Mouse (Mus musculus) CD4-positive, CD25-positive, alpha-beta regulatory T cell, adult 2 months (primary cell): ENCODE measurements around the gene Plppr1.

Source experiments
- DNase-seq: peaks from one replicate; pipeline ENCODE4 v3.0.0-alpha.2; 2012; ENCODE audit warnings: low read depth, low spot score

Plppr1 gene

DNA sequence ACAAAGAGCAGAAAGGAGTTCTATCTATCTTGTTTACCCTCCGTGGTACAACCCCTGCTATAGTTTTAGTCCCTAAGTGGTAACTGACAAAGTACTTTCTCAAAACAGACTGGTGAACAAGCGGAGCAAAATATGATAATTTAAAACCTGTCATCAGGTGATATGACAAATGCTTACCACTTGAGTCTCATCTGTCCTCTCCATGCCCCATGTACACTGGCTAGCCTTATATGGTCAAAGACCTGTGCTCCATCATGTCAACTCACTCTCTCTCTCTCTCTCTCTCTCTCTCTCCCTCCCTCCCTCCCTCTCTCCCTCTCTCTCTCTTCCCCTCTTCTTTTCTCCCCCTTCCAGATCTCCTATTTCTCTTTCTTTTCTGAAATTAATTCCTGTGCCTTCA is 59.8 kb downstream of the Plppr1 start:
- no peak for DNase-seq

GRCm38 (mm10) chr4:49144798-49145197 is 85.7 kb downstream of the Plppr1 start:
- DNase-seq = no peak

DNA sequence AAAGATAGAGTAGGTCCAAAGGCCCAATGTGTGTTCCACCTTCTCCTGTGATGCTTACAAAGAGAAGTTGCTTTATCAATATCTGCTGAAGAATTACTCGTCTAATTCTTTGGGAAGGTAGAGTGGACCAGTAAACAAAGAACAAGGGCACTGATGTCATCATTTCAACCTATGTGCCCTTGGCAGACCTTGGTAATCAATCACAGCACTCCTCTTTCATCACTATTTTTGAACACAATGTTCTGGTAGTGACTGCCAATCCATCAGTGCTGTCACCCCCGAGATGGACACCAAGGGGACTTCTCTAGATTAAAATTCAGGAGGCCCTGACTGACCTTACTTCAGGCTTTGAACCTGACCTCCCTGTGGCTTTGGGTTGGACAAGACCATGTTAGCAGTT is 89.7 kb downstream of the Plppr1 start:
- DNase-seq = no peak

DNA sequence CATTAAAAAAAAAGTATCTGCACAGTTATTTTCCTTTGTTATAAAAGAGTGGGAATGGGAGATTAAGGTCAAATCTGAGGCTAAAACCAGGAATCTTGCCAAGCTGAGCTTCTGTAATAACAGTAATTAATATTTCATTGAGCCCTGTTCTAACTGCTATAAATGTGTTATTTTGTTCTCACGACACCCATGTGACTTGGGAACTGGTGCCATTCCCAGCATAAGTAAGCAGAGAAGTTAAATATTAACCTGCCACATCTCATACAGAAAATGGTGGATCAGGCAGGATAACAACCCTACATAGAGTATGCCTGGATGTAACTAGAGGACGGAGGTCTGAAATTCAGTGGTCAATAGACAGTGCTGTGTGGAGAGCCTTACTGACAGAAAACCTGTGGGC is 90.2 kb downstream of the Plppr1 start:
- DNase-seq = no peak

GRCm38 (mm10) chr4:49153849-49154248 is 94.8 kb downstream of the Plppr1 start:
- no peak for DNase-seq

DNA sequence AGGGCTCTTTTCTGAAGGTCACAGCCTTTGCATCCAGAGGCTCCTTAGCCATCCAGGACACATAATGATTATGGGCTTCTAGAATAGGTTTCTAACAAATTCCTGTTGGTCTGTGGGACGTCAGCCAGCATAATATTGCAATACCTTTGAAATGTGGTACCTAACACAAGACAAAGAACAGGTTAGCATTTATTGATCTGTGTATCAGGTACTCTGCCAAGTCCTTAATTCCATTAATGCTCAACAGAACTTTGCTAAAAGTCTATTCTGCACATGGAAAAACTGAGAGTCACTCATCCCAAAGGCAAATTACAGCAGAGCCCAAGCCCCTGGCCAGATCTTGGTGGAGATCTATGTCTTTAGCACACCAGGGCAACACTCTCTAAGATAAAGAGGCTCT is 97.7 kb downstream of the Plppr1 start:
- no peak for DNase-seq

DNA sequence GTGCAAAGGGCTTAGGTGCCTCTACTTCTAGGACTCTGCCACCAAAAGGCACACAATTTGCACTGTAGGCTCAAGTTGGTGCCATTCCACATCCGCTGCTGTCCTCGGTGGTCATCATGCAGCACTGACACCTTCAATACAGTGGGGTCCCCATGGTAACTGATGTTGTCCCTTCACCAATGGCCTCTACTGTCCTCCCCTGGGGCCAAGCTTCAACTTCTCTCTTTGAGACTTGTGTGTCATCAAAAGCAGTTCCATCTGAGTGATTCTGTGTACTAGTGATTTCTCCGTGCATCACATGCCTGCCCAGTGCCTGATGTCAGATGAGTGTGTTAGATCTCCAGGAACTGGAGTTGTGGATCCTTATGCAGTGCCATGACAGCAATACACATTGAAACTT is 104.2 kb downstream of the Plppr1 start:
- DNase-seq = no peak

GRCm38 (mm10) chr4:49166391-49166790 is 107.3 kb downstream of the Plppr1 start:
- DNase-seq = no peak

- DNase-seq = no peak
Observed at GRCm38 (mm10) chr4:49167030-49167429, 108.0 kb downstream of the Plppr1 start.

- DNase-seq = no peak
Observed at GRCm38 (mm10) chr4:49169498-49169897, 110.4 kb downstream of the Plppr1 start.

DNA sequence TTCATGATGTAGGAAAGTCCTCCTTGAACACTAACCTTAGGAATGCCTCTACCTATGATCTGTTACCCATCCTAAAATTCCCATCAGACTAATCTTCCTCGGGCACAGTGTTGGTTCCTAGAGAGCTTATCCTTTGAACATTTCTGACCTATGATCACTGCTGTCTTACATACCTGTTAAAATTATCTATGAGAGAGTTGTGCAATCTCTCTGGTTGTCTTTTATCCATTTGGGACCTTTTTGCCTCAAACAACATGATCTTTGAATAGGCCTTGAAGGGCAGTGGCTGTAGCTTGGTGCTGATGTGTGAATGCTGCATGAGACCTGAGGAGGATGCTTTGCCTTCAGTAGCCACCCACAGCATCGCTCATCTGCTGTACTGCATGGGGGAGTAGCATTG is 119.0 kb downstream of the Plppr1 start:
- no peak for DNase-seq

- DNase-seq = no peak
Observed at GRCm38 (mm10) chr4:49178891-49179290, 119.8 kb downstream of the Plppr1 start.

GRCm38 (mm10) chr4:49179471-49180181 is 120.6 kb downstream of the Plppr1 start:
- DNase-seq = no peak

GRCm38 (mm10) chr4:49189991-49190526 is 131.0 kb downstream of the Plppr1 start:
- no peak for DNase-seq

DNA sequence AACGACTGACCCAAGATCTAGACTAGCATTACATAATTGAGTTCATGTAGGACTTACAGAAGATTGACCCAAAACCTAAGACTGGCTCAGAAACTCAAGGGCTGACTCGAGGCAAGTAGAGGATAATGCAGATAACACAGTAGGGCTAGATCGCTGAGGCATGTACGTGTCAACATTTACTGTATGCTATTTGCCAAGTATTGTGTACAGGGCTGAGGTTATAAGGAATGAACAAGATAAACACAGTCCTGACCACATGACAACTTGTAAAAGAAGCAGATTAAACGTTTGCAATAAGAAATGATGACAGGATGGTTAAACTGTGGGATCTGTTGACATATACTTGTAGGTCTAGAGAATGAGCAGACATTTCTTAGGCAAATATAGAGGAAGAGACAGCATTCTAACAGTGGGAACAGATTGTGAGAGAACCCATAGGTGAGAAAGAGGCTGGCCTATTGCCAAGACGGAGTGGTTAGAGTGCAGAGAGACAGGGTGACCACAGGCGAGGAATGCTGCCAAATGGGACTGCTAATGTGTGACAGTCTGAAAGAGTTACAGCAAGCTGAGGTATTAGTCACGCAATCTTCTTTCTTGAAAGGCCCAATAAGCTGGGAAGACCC is 138.2 kb downstream of the Plppr1 start:
- no peak for DNase-seq

DNA sequence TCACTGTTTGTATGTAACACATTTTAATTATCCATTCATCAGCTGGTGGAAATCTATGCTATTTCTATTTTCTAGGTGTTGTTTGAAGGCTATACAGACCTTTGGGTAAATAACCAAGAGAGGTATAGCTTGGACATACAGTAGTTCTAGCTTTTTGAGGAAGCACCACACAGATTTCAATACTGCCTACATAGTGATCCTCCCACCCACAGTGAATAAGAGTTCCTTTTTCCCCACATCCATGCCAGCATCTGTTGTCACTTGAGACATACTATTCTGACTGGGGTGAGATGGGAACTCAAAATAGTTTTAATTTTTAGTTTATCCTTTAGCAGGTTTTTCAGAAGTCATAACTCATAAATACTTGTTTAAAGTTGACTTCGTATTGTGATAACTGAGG is 151.4 kb downstream of the Plppr1 start:
- DNase-seq = no peak

DNA sequence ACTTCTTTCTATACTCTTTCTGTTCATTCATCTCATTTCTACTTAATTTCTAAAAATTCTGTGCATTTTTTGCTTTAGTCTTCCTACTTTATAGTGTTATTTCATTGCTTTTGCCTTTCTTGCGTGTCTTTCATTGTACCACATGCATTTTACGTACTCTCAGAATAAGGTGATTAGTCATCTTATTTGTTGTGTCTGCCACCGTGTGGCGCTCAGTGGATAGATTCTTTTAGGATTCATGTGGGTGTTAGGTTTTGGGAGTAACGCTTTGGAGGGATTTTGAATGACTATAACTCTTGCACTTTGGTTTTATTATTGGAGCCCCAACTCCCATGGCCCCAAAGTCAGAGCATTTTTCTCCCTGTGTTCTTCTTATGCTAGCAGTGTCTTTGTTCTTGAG is 152.5 kb downstream of the Plppr1 start:
- DNase-seq = no peak

DNA sequence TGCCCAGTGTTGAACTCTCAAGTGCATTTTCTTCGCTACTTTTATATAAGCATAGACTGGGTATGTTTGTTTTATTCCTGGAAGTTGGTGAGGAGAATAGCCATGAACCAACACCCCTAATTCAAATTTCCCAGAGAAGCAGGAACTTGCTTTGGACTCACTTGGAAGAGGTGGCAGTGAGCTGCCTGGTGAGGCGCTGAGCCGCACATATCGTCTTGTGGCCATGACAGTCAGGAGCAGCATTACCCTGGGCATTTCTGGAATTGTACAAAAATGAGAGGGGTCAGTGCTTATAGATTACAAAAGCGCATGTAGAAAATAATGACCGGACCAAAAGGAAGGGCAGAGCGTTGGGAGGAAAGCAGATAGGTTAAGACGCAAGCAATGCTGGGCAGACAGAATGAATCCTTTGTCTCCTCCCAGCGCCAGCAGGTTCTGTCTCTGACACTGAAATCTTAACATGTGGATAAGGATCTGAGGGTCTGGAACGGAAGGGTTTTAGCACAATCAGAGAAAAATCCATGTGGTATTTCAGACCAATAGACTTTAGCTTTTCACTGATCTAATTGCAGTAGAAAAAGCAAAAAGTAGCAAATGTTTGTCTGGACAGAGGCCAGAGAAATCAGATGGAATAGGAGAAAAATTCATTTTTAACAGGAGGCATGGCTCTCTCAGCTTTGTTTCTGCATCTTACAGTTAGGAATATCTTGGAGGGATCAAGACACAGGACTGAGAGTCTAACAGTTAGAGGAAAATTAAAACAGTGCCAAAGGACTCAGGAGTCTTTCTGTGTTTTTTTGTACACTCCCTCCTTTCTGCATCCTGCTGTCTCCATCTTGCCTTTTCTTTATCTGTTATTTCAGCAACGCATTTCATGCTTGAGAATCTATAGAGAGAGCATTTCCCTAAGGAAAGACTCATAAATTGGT is 153.8 kb downstream of the Plppr1 start:
- no peak for DNase-seq

DNA sequence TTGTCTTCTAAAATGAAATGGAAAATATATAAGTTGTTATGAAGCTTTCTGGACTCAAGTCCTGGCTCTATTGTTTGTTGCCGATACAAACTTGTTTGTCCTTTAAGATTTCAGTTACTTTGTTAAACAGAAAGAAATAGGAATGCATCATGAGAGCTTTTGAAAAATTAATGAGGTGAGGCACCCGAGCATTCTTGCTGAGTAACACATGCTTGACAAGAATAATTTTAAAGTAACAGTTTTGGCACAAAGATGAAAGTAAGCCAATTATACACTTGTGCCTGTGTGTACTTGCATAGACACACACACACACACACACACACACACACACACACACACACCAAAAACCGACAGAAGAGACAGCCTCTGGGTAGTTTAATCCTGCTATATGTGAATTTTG is 155.3 kb downstream of the Plppr1 start:
- no peak for DNase-seq

GRCm38 (mm10) chr4:49223501-49223900 is 164.4 kb downstream of the Plppr1 start:
- no peak for DNase-seq

DNA sequence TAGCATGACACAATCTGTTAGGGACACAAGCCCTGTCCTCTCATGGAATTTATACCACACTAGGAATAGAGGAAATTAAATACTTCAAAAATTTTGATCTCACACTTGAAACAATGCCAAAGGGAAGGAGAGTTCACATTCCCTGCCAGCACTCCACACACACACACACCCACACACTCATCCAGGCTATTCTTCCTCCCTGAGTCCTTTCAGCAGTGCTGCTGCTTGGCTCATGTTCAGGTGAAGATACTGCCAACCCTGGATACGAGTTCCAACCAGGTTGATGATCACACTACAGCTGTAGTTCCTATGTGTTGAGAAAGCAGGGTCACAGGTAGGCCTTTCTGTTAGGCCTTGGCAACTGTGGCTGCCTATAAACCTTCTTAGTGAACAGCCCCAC is 165.9 kb downstream of the Plppr1 start:
- no peak for DNase-seq
